Mouse (Mus musculus) myocyte (in vitro differentiated cells): Measurements from ENCODE around the gene Hdac7. TPM values are rescaled to one million over a fixed set of nuclear protein-coding genes. Genes with fewer than 3 reads are reported as not detected.

ENCODE experiments used
- H3K27me3 ChIP-seq: one replicate; pipeline ENCODE4 v1.6.1; 2011; ENCODE audit not compliant: control insufficient read depth, insufficient read depth, insufficient read length
- H3K36me3 ChIP-seq: one replicate; pipeline ENCODE4 v1.6.1; 2011; ENCODE audit not compliant: control insufficient read depth, insufficient read depth
- H3K4me2 ChIP-seq: one replicate; pipeline ENCODE4 v1.6.1; 2011; ENCODE audit warnings: low read depth, control low read depth
- H3K4me3 ChIP-seq: one replicate; pipeline ENCODE4 v1.5.1; 2011; ENCODE audit warnings: mild to moderate bottlenecking, control low read depth, moderate library complexity
- H3K79me2 ChIP-seq: one replicate; pipeline ENCODE4 v1.6.1; 2011; ENCODE audit not compliant: control insufficient read depth, insufficient read depth
- H3ac ChIP-seq: one replicate; pipeline ENCODE4 v1.6.1; 2011; ENCODE audit not compliant: control insufficient read depth, insufficient read length
- CEBPB ChIP-seq: IDR thresholded peaks from 2 replicates; pipeline ENCODE4 v1.6.1; 2011; ENCODE audit warnings: mild to moderate bottlenecking, moderate library complexity; ENCODE audit not compliant: poor library complexity, insufficient read depth, severe bottlenecking
- E2F4 ChIP-seq: IDR thresholded peaks from one replicate; pipeline ENCODE4 v1.6.1; 2011; ENCODE audit warnings: mild to moderate bottlenecking, control low read depth, moderate library complexity; ENCODE audit not compliant: insufficient read depth
- MAX ChIP-seq: IDR thresholded peaks from one replicate; pipeline ENCODE4 v1.6.1; 2011; ENCODE audit warnings: low read depth, mild to moderate bottlenecking, control low read depth
- MYOD1 ChIP-seq, 3 experiments: IDR thresholded peaks; one replicate each; pipeline ENCODE4 v1.6.1; 2011; ENCODE audit warnings: control low read depth in 2 of 3, low read depth in 2 of 3, mild to moderate bottlenecking in 2 of 3, moderate library complexity in 1 of 3; ENCODE audit not compliant: insufficient read length in 2 of 3, control insufficient read depth in 1 of 3
- MYOG ChIP-seq, 3 experiments: IDR thresholded peaks; one replicate each; pipeline ENCODE4 v1.6.1; 2011; ENCODE audit warnings: control low read depth in 2 of 3, low read depth in 2 of 3, mild to moderate bottlenecking in 2 of 3; ENCODE audit not compliant: insufficient read length in 2 of 3, control insufficient read depth in 1 of 3, insufficient read depth in 1 of 3
- POLR2A ChIP-seq: IDR thresholded peaks from one replicate; pipeline ENCODE4 v1.6.1; 2011; ENCODE audit warnings: low read depth, mild to moderate bottlenecking, control low read depth, moderate library complexity; ENCODE audit not compliant: insufficient read length
- POLR2AphosphoS2 ChIP-seq: IDR thresholded peaks from one replicate; pipeline ENCODE4 v1.6.1; 2011; ENCODE audit warnings: low read depth, control low read depth; ENCODE audit not compliant: insufficient read length
- REST ChIP-seq: IDR thresholded peaks from one replicate; pipeline ENCODE4 v1.6.1; 2011; ENCODE audit warnings: mild to moderate bottlenecking, control low read depth, moderate library complexity; ENCODE audit not compliant: insufficient read depth, insufficient read length
- SRF ChIP-seq: IDR thresholded peaks from one replicate; pipeline ENCODE4 v1.6.1; 2011; ENCODE audit warnings: low read depth; ENCODE audit not compliant: control insufficient read depth, insufficient read length
- TCF12 ChIP-seq: IDR thresholded peaks from one replicate; pipeline ENCODE4 v1.6.1; 2011; ENCODE audit warnings: mild to moderate bottlenecking, control low read depth; ENCODE audit not compliant: poor library complexity, insufficient read depth, severe bottlenecking
- TCF3 ChIP-seq: IDR thresholded peaks from one replicate; pipeline ENCODE4 v1.6.1; 2011; ENCODE audit warnings: low read depth, control low read depth; ENCODE audit not compliant: insufficient read length
- USF1 ChIP-seq: IDR thresholded peaks from one replicate; pipeline ENCODE4 v1.6.1; 2011; ENCODE audit warnings: low read depth, mild to moderate bottlenecking, control low read depth, moderate library complexity
- polyA plus RNA-seq: library from polyadenylated mRNA; unstranded; fragments of >200 nt; fragmentation: generic; extraction: Trizol; gene quantifications from one replicate; pipeline ENCODE4 v1.2.1, GENCODE M21; 2012; ENCODE audit warnings: missing spikeins

Gene Hdac7
- polyA plus RNA-seq, 1 experiment: 17.4 TPM

- TF ChIP-seq MYOD1 (IDR thresholded peaks at IDR 0.05; ENCODE audit: control insufficient read depth in 1 of 3, insufficient read length in 2 of 3, low read depth in 2 of 3) (peak; percentile 19 to 97 (median 96)), REST (no peak), MAX (no peak), E2F4 (no peak), TCF12 (peak; percentile 95), USF1 (no peak), CEBPB (no peak), TCF3 (peak; percentile 96), SRF (peak; percentile 61), MYOG (IDR thresholded peaks at IDR 0.05; ENCODE audit: control insufficient read depth in 1 of 3, insufficient read depth in 1 of 3, insufficient read length in 2 of 3, low read depth in 2 of 3) (peak; percentile 95 to 99 (median 98)), POLR2AphosphoS2 (no peak), POLR2A (peak; percentile 41)
- Histone ChIP-seq H3K4me2 (peak overlapping the region; percentile 73), H3K27me3 (no peaks in the 10 kb centered on the region), H3K4me3 (no peak overlapping the region), H3ac (no peak overlapping the region), H3K79me2 (peaks cover 9% of the 10 kb centered on the region), H3K36me3 (peaks cover 2% of the 10 kb centered on the region)
Measured at GRCm38 (mm10) chr15:97812126-97812525, 32.2 kb downstream of the Hdac7 start.

- Histone ChIP-seq H3K79me2 (peaks cover 9% of the 10 kb centered on the region), H3K4me3 (no peak overlapping the region), H3K36me3 (peaks cover 4% of the 10 kb centered on the region), H3ac (no peak overlapping the region), H3K27me3 (no peaks in the 10 kb centered on the region), H3K4me2 (peak overlapping the region; percentile 73)
- TF ChIP-seq POLR2AphosphoS2: no peak
- no peak for TF ChIP-seq E2F4
- no peak for TF ChIP-seq REST
- no peak for TF ChIP-seq POLR2A
- TF ChIP-seq MAX: no peak
- TF ChIP-seq MYOD1 (IDR thresholded peaks at IDR 0.05; ENCODE audit: control insufficient read depth in 1 of 3, insufficient read length in 2 of 3, low read depth in 2 of 3): no peak
- TF ChIP-seq SRF: no peak
- no peak for TF ChIP-seq CEBPB
- TF ChIP-seq USF1: no peak
- TF ChIP-seq TCF3: no peak
- TF ChIP-seq MYOG (IDR thresholded peaks at IDR 0.05; ENCODE audit: control insufficient read depth in 1 of 3, insufficient read depth in 1 of 3, insufficient read length in 2 of 3, low read depth in 2 of 3): no peak
- no peak for TF ChIP-seq TCF12
Measured at GRCm38 (mm10) chr15:97811307-97811706, 33.0 kb downstream of the Hdac7 start.

GRCm38 (mm10) chr15:97810399-97810798 is 33.9 kb downstream of the Hdac7 start:
- peaks cover 4% of the 10 kb centered on the region for H3K36me3 ChIP-seq
- no peak overlapping the region for H3ac ChIP-seq
- H3K4me2 ChIP-seq: no peak overlapping the region
- no peak for TF ChIP-seq POLR2A
- peak in 1 of 3 experiments; percentile 4 for TF ChIP-seq MYOD1 (IDR thresholded peaks at IDR 0.05; ENCODE audit: control insufficient read depth in 1 of 3, insufficient read length in 2 of 3, low read depth in 2 of 3)
- no peak for TF ChIP-seq SRF
- TF ChIP-seq USF1: no peak
- TF ChIP-seq POLR2AphosphoS2: no peak
- H3K4me3 ChIP-seq: no peak overlapping the region
- no peaks in the 10 kb centered on the region for H3K27me3 ChIP-seq
- peaks cover under 1% of the 10 kb centered on the region for H3K79me2 ChIP-seq

- Histone ChIP-seq H3K4me3 (no peak overlapping the region), H3K4me2 (no peak overlapping the region), H3ac (no peak overlapping the region), H3K27me3 (no peaks in the 10 kb centered on the region), H3K79me2 (no peaks in the 10 kb centered on the region), H3K36me3 (peaks cover 6% of the 10 kb centered on the region)
- TF ChIP-seq MAX: no peak
- no peak for TF ChIP-seq CEBPB
- TF ChIP-seq MYOG (IDR thresholded peaks at IDR 0.05; ENCODE audit: control insufficient read depth in 1 of 3, insufficient read depth in 1 of 3, insufficient read length in 2 of 3, low read depth in 2 of 3): no peak
- TF ChIP-seq TCF12: no peak
- TF ChIP-seq USF1: no peak
- TF ChIP-seq SRF: no peak
- no peak for TF ChIP-seq REST
- TF ChIP-seq POLR2A: no peak
- no peak for TF ChIP-seq MYOD1 (IDR thresholded peaks at IDR 0.05; ENCODE audit: control insufficient read depth in 1 of 3, insufficient read length in 2 of 3, low read depth in 2 of 3)
- no peak for TF ChIP-seq E2F4
- no peak for TF ChIP-seq POLR2AphosphoS2
Measured at GRCm38 (mm10) chr15:97809942-97810341, 34.4 kb downstream of the Hdac7 start.

- no peak overlapping the region for H3K4me2 ChIP-seq
- H3K36me3 ChIP-seq: peaks cover 9% of the 10 kb centered on the region
- H3ac ChIP-seq: no peak overlapping the region
- H3K27me3 ChIP-seq: no peaks in the 10 kb centered on the region
- no peaks in the 10 kb centered on the region for H3K79me2 ChIP-seq
- no peak for TF ChIP-seq E2F4
- no peak for TF ChIP-seq MAX
- no peak for TF ChIP-seq USF1
- TF ChIP-seq SRF: no peak
- no peak for TF ChIP-seq MYOD1 (IDR thresholded peaks at IDR 0.05; ENCODE audit: control insufficient read depth in 1 of 3, insufficient read length in 2 of 3, low read depth in 2 of 3)
- TF ChIP-seq POLR2AphosphoS2: no peak
- no peak for TF ChIP-seq CEBPB
- H3K4me3 ChIP-seq: no peak overlapping the region
Measured at GRCm38 (mm10) chr15:97809206-97809605, 35.1 kb downstream of the Hdac7 start.
